Mouse (Mus musculus): ENCODE results near the gene Ckap5. TPM values are rescaled to one million over a fixed set of nuclear protein-coding genes. Genes with fewer than 3 reads are reported as not detected.
"Not testable (repeated sequence)": the region's sequence is repeated elsewhere in the genome, so short reads cannot be mapped to it uniquely, and the experiment has no call there.

The Ckap5 gene
- 68.7 and 81.2 TPM in 2 replicates for polyA plus RNA-seq (2015; fragmentation: Nextera tagmentation; extraction: Ambion mirVana)

DNA sequence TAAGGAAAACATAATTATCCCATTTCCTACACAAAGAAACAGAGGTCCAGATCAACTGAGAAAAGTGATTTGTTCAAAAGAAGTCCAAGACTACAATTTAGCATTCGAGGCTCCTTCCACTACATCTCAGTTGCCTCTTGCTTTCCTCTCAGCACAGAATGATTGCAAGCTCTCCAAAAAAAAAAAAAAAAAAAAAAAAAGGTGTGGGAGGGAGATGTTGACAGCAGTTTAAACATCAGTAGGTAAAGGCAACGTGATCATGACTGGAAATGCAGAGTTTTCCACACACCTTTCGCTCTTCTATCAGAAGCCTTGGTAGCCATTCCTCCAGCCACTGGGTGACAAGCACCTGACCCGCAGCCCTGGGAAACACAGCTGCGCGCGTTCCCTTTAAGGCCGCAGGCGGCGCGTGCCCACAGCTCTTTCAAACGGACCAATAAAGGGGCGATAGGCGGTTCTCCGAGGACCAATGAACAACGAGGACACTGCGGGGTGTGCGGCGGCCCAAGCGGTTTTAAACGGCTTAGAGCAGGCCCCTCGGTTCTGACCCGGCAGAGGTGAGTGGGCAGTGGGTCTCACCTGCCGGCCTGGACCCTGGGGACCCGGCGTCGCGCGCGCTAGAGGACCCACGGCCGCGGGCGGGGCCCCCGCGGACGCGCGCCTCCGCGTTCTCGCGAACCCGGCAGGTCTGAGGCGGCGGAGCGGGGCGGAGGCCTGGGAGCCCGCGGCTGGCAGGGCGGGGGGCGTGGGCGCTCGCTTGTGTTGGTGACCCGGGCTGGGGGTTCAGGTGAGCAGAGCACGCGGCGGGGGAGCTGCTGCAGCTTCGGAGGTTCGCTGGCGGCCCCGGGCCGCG lies at the start of gene Ckap5:
Ckap5 (plus strand) TSS at position 469 of the 853 bp plus-strand sequence.
- ATAC-seq: peak; percentile 99
- H3K27me3 ChIP-seq (replicated peaks): no peaks in the 10 kb centered on the region
- 2% methylated on average over 62 of the region's 64 CpGs for WGBS

DNA sequence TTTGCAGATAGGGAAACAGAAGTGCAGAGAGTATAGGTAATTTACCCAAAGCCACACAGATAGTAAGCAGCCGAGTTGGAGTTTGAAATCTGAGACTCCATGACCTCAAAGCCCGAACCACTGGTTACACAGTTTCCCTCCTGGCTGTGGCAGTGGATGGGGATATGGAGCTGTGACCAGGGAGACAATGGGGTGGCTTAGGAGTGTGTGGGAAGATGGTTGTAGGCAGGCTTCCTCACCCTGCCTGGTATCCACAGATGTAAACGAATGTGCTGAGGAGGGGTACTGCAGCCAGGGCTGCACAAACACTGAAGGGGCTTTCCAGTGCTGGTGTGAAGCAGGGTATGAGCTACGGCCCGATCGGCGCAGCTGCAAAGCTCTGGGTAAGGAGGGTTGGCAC lies 49.7 kb upstream of the Ckap5 start:
- peaks cover 24% of the 10 kb centered on the region for H3K4me1 ChIP-seq (replicated peaks)
- no peak overlapping the region for H3K4me3 ChIP-seq (replicated peaks)
- no peak overlapping the region for H3K9ac ChIP-seq
- no peaks in the 10 kb centered on the region for H3K27me3 ChIP-seq (replicated peaks)
- H3K9me3 ChIP-seq: no peaks in the 10 kb centered on the region
- WGBS: 77% methylated on average over 7 of the region's 7 CpGs
- H3K36me3 ChIP-seq: peaks cover 35% of the 10 kb centered on the region
- no peak overlapping the region for H3K27ac ChIP-seq
- no peak overlapping the region for H3K4me2 ChIP-seq (replicated peaks)
- no peak for ATAC-seq

More for the DNA sequence above, at the start of gene Ckap5:
- H3K36me3 ChIP-seq: no peaks in the 10 kb centered on the region
- 0 out of 2 replicates have a peak, but pooled peaks cover 5% of the 10 kb centered on the region for H3K4me1 ChIP-seq (replicated peaks)
- peak within 1 kb of the TSS; percentile 76 for H3K27ac ChIP-seq
- peak within 1 kb of the TSS; percentile 96 for H3K9ac ChIP-seq
- H3K4me2 ChIP-seq (replicated peaks): peak within 1 kb of the TSS; percentile 67
- peak within 1 kb of the TSS; percentile 99 for H3K4me3 ChIP-seq (replicated peaks)
- H3K9me3 ChIP-seq: no peaks in the 10 kb centered on the region

DNA sequence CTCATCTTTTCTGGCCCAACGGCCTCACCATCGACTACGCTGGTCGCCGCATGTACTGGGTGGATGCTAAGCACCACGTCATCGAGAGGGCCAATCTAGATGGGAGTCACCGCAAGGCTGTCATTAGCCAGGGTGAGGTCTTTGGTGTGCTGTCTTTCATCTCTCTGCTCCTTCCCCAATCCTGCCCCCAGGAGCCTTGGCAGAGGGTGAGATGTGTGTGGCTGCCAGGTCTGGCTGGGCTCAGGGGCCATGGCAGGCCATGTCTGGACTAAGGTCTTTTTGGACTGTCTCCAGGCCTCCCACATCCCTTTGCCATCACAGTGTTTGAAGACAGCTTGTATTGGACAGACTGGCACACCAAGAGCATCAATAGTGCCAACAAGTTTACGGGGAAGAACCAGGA lies 46.2 kb upstream of the Ckap5 start:
- ATAC-seq: 0 out of 2 replicates have a peak, but pooled peaks have one; percentile 13
- no peaks in the 10 kb centered on the region for H3K9me3 ChIP-seq
- H3K4me2 ChIP-seq (replicated peaks): no peak overlapping the region
- 93% methylated on average over 9 of the region's 9 CpGs for WGBS
- H3K27me3 ChIP-seq (replicated peaks): no peaks in the 10 kb centered on the region
- peaks cover 37% of the 10 kb centered on the region for H3K36me3 ChIP-seq
- H3K9ac ChIP-seq: no peak overlapping the region
- H3K4me3 ChIP-seq (replicated peaks): no peak overlapping the region
- H3K4me1 ChIP-seq (replicated peaks): peaks cover 6% of the 10 kb centered on the region; the same call in 1 of the 2 replicates
- no peak overlapping the region for H3K27ac ChIP-seq

DNA sequence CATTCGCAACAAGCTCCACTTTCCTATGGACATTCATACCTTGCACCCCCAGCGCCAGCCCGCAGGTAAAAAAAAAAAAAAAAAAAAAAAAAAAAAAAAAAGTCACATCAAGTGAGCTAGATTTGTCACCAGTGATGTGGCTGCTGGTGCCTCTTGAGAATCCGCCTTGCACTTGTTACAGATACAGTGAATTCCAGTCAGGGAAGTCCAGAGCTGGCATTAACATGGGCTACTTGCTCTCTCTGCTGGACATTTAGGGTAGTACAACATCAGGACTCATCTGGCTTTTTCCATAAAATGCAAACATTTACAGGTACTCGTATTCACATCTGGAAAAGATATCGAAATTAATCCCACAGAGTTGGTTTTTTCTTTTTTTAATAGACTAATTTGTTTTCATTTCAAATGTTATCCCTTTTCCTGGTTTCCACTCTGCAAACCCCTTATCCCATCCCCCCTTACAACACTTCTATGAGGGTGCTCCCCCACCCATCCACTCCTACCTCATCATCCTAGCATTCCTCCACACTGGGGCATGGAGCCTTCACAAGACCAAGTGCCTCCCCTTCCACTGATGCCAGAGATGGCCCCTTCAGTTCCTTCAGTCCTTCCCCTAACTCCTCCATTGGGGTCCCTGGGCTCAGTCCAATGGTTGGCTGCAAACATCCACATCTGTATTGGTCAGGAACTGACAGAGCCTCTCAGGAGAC lies 45.6 kb upstream of the Ckap5 start:
- peak; percentile 39; the same call in 1 of the 2 replicates for ATAC-seq
- Histone ChIP-seq H3K36me3 (peaks cover 36% of the 10 kb centered on the region), H3K4me3 (replicated peaks) (no peak overlapping the region), H3K27me3 (replicated peaks) (no peaks in the 10 kb centered on the region), H3K4me2 (replicated peaks) (no peak overlapping the region), H3K4me1 (replicated peaks) (peaks cover 6% of the 10 kb centered on the region; the same call in 1 of the 2 replicates), H3K27ac (no peak overlapping the region), H3K9ac (no peak overlapping the region), H3K9me3 (no peaks in the 10 kb centered on the region)
- 66% methylated on average over 6 of the region's 6 CpGs for WGBS

DNA sequence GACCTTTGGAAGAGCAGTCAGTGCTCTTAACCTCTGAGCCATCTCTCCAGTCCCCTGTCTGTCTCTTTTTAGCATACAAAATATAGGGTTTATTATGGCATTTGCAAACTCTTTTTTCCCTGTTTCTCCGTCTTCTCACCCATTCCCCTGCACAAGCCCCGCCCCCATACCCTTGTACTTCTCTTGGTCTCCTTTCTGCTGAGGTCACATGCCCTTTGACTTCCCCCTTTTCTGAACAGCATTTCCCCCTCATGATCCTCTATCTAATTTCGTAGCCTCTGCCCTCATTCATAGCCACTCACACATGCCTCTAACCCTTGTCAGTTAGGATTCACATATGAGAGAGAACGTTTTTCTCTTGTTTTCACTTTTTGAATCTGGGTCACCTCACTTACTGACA lies 41.9 kb upstream of the Ckap5 start:
- ATAC-seq: no peak

DNA sequence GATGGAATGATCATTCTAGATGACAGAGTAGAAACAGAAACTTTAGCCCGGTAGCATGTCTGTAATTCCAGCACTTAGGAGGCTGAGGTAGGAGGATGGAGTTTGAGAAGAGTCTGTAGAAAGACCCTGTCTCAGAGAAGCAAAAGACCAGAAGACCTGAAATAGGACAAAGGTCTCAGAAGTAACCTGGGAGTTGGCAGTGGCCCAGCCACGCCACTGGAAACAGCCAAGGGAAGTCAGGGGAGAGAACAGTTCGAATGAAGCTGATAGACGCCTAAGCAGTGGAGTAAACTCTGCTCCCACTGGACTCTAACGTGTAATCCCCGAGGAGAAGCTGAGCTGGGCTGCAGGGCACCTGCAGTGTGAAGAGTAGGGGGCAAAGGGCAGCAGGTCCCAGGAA lies 41.3 kb upstream of the Ckap5 start:
- 77% methylated on average over 6 of the region's 6 CpGs for WGBS
- H3K9ac ChIP-seq: no peak overlapping the region
- no peaks in the 10 kb centered on the region for H3K4me1 ChIP-seq (replicated peaks)
- no peak overlapping the region for H3K27ac ChIP-seq
- H3K4me3 ChIP-seq (replicated peaks): no peak overlapping the region
- H3K27me3 ChIP-seq (replicated peaks): no peaks in the 10 kb centered on the region
- H3K9me3 ChIP-seq: no peaks in the 10 kb centered on the region
- H3K4me2 ChIP-seq (replicated peaks): no peak overlapping the region
- H3K36me3 ChIP-seq: peaks cover 20% of the 10 kb centered on the region
- ATAC-seq: peak; percentile 44; the same call in 1 of the 2 replicates

More for the DNA sequence above, 41.9 kb upstream of the Ckap5 start:
- Histone ChIP-seq H3K9me3 (no peaks in the 10 kb centered on the region), H3K27ac (no peak overlapping the region), H3K4me3 (replicated peaks) (no peak overlapping the region), H3K4me1 (replicated peaks) (no peaks in the 10 kb centered on the region), H3K36me3 (peaks cover 20% of the 10 kb centered on the region), H3K27me3 (replicated peaks) (no peaks in the 10 kb centered on the region), H3K9ac (no peak overlapping the region), H3K4me2 (replicated peaks) (no peak overlapping the region)
- 78% methylated on average over 4 of the region's 4 CpGs for WGBS

DNA sequence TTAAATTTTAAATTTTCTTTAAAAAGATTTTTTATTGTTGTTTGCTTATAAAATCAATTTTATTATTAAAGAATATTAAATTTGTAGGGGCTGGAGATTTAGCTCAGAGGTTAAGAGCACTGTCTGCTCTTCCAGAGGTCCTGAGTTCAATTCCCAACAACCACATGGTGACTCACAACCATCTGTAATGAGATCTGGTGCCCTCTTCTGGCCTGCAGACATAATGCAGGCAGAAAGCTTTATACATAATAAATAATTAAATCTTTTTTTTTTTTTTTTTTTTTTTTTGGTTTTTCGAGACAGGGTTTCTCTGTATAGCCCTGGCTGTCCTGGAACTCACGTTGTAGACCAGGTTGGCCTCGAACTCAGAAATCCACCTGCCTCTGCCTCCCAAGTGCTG lies 39.3 kb upstream of the Ckap5 start:
- not testable (repeated sequence) for H3K4me2 ChIP-seq (replicated peaks); H3K4me1 ChIP-seq (replicated peaks); H3K27me3 ChIP-seq (replicated peaks); H3K9me3 ChIP-seq; H3K27ac ChIP-seq; H3K4me3 ChIP-seq (replicated peaks); H3K9ac ChIP-seq; ATAC-seq
- WGBS: 47% methylated on average over 3 of the region's 3 CpGs
- peaks cover 25% of the 10 kb centered on the region for H3K36me3 ChIP-seq

DNA sequence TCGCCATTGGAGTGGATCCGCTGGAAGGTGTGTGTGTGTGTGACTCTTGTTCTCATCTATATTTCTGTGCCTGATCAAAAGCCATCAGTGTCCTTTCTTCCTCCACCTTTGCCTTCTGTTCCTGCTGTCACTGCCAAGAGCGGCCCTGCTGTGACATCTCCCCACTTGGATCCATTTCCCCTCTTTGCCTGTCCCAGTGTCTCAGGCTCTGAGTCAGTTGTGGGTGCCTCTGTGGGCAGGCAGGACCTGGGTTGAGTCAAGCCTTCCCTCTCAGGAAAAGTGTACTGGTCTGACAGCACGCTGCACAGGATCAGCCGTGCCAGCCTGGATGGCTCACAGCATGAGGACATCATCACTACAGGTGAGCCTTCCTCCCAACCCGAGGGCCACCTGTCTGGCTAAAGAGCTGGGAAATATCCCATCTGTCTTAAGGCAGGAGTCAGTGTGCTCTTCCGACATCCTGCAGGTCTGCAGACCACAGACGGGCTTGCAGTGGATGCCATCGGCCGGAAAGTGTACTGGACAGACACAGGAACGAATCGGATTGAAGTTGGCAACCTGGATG lies 34.4 kb upstream of the Ckap5 start:
- ATAC-seq: no peak
- no peaks in the 10 kb centered on the region for H3K4me1 ChIP-seq (replicated peaks)
- no peaks in the 10 kb centered on the region for H3K9me3 ChIP-seq
- H3K9ac ChIP-seq: no peak overlapping the region
- no peak overlapping the region for H3K4me3 ChIP-seq (replicated peaks)
- H3K27ac ChIP-seq: no peak overlapping the region
- peaks cover 55% of the 10 kb centered on the region for H3K36me3 ChIP-seq
- H3K27me3 ChIP-seq (replicated peaks): no peaks in the 10 kb centered on the region
- WGBS: 91% methylated on average over 12 of the region's 12 CpGs
- no peak overlapping the region for H3K4me2 ChIP-seq (replicated peaks)

DNA sequence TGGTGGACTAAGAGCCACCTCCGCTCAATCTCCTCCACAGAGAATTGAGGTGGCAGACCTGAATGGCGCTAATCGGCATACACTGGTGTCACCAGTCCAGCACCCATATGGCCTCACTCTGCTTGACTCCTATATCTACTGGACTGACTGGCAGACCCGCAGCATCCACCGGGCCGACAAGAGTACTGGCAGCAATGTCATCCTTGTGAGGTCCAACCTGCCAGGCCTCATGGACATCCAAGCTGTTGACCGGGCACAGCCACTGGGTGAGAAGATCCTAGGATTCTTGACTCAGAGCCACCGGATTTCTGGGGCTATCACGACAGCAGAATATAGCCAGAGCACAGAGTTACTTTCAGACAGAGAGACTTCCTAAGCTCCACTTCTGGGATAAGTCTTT lies 32.6 kb upstream of the Ckap5 start:
- Histone ChIP-seq H3K4me1 (replicated peaks) (no peaks in the 10 kb centered on the region), H3K27ac (no peak overlapping the region), H3K4me2 (replicated peaks) (no peak overlapping the region), H3K36me3 (peaks cover 63% of the 10 kb centered on the region), H3K27me3 (replicated peaks) (no peaks in the 10 kb centered on the region), H3K4me3 (replicated peaks) (no peak overlapping the region), H3K9me3 (no peaks in the 10 kb centered on the region), H3K9ac (no peak overlapping the region)
- no peak for ATAC-seq
- WGBS: 97% methylated on average over 9 of the region's 9 CpGs

DNA sequence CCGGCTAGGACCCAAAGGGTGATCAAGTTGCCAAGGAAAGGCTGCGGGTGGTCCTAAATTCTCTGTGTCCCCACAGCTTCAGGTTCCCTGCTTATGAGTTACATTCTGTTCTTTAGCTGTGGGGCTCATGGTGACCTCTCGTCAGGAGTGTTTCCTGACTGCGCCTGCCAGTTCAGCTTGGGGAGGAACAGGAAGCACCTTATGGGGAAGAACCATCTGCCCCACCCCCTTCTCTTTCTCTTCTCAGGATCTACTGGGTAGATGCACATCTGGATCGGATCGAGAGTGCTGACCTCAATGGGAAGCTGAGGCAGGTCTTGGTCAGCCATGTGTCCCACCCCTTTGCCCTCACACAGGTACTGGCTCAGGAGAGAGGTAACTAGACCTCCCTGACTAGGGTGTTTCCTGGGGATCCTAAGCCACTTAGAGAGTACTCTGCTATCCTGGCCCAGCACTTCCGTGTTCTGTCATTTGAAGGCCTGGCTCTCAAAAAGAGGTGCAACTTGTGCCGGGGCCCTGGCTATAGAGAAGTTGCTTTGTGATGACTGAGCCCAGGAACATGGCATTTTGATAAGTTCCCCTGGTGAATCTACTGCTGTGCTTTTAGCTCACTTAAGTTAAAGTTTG lies 28.4 kb upstream of the Ckap5 start:
- Histone ChIP-seq H3K4me3 (replicated peaks) (no peak overlapping the region), H3K9ac (no peak overlapping the region), H3K9me3 (no peaks in the 10 kb centered on the region), H3K27ac (no peak overlapping the region), H3K27me3 (replicated peaks) (no peaks in the 10 kb centered on the region), H3K4me1 (replicated peaks) (no peaks in the 10 kb centered on the region), H3K4me2 (replicated peaks) (no peak overlapping the region), H3K36me3 (peaks cover 56% of the 10 kb centered on the region)
- 84% methylated on average over 8 of the region's 8 CpGs for WGBS
- no peak for ATAC-seq

DNA sequence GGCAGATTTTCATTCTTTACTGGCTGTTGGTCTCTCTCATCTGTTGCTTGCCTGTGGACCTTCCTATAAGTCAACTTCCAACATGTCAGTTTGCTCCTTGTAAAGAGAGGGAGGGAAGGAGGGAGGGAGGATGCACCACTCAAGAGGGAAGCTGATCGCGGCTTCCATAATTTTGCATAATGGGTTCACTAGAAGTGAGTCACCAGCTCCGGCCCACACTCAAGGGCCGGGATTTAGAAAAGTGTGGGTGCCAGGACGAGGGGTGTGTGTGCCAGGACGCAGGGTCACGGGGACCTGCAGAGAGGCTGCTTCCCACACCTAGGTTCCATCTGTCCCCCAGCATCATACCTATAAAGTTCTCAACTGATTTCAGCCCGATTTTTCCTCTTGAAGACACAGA lies 18.5 kb upstream of the Ckap5 start:
- 92% methylated on average over 8 of the region's 8 CpGs for WGBS
- no peaks in the 10 kb centered on the region for H3K9me3 ChIP-seq
- H3K4me1 ChIP-seq (replicated peaks): no peaks in the 10 kb centered on the region
- no peak overlapping the region for H3K27ac ChIP-seq
- no peak overlapping the region for H3K4me2 ChIP-seq (replicated peaks)
- no peak overlapping the region for H3K4me3 ChIP-seq (replicated peaks)
- peaks cover 33% of the 10 kb centered on the region; the same call in 1 of the 2 replicates for H3K36me3 ChIP-seq
- no peaks in the 10 kb centered on the region for H3K27me3 ChIP-seq (replicated peaks)
- no peak overlapping the region for H3K9ac ChIP-seq
- no peak for ATAC-seq

DNA sequence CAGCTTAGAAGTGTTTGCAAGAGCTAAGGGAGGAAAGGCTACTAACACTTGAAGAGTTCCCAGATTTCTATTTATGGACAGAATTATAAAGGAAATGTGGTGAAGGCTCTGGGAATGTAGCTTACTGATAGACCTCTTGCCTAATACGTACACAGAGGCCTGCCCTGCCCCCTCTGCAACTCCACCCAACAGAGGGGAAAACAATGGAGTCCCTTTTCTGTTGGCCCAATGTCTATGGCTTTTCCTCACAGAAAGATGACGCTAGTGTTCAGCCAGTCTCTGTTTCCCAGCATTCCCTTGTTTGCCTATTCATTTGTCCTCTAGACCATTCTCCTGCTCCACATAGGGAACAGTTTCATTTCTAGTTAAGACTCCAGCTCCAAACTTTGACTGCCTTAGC lies 9.4 kb upstream of the Ckap5 start:
- WGBS: 18% methylated on average over 2 of the region's 2 CpGs
- H3K4me2 ChIP-seq (replicated peaks): no peak overlapping the region

More for the DNA sequence above, 9.4 kb upstream of the Ckap5 start:
- H3K9ac ChIP-seq: no peak overlapping the region
- no peaks in the 10 kb centered on the region for H3K27me3 ChIP-seq (replicated peaks)
- H3K4me3 ChIP-seq (replicated peaks): no peak overlapping the region
- no peaks in the 10 kb centered on the region for H3K9me3 ChIP-seq
- peak; percentile 58 for ATAC-seq
- 0 out of 2 replicates have a peak, but pooled peaks cover 4% of the 10 kb centered on the region for H3K36me3 ChIP-seq
- no peaks in the 10 kb centered on the region for H3K4me1 ChIP-seq (replicated peaks)
- H3K27ac ChIP-seq: no peak overlapping the region

Measured in intestine, embryonic 15.5 days (tissue).